Mouse (Mus musculus): ENCODE results near the gene Golim4. TPM values are rescaled to one million over a fixed set of nuclear protein-coding genes. Genes with fewer than 3 reads are reported as not detected.
"Not testable (repeated sequence)": the region's sequence is repeated elsewhere in the genome, so short reads cannot be mapped to it uniquely, and the experiment has no call there.

Golim4 gene
- 10 to 100 TPM; 28.3 to 28.4 TPM for total RNA-seq (2021)
- long read RNA-seq, full-length matches to known transcripts = 11 of 13 reads
- long read RNA-seq, partial matches to known transcripts = 0 of 13 reads
- long read RNA-seq, other reads (novel, unspliced or antisense) = 2 of 13 reads

GRCm38 (mm10) chr3:75956551-75957302 is at the start of gene Golim4:
Gene Golim4, minus strand, starts transcription at chr3:75956949.
- peak; percentile 90 to 95 for DNase-seq (ENCODE audit: low spot score in 2 of 2)

DNA sequence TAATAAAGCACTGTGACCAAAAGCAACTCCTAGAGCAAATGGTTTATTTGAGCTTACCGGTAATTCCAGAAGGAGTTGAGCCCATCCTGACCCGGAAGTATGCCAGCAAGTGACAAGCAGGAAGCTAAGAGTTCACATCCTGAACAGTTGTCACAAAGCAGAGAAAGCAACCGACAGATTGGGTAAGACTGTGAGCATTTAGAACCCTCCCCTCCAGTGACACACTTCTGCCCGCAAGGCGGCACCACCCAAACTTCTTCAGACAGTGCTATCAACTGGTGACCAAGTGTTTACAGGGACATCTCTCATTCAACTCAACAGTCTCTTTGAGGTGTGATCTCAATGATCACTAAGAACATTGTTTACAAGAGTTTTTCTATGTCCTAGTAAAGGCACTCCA is 48.9 kb upstream of the Golim4 start:
- no peak for DNase-seq (ENCODE audit: low spot score in 2 of 2)

DNA sequence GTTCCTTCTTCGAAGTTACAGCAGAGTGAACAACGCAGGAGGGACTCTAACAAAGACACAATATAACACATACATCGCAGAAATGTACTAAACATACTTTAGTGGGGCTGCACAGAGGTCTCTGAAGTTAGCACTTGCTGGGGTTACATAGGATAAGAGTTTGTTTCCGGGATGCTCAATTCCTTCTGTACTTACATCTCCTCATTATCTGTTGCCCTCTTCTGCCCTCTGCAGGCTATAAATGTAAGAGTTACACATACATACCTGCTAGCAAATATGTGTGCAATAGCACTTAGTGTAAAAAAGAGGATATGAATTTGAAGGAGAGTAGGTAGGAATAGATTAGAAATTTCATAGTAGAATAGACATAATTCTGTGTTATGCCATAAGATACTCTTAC is 44.4 kb upstream of the Golim4 start:
- DNase-seq (ENCODE audit: low spot score in 2 of 2) = peak; percentile 19 to 43

GRCm38 (mm10) chr3:76000481-76000880 is 43.7 kb upstream of the Golim4 start:
- DNase-seq (ENCODE audit: low spot score in 2 of 2) = no peak

- DNase-seq (ENCODE audit: low spot score in 2 of 2) = not testable (repeated sequence)
Measured at GRCm38 (mm10) chr3:75981031-75981750, 24.4 kb upstream of the Golim4 start.

DNA sequence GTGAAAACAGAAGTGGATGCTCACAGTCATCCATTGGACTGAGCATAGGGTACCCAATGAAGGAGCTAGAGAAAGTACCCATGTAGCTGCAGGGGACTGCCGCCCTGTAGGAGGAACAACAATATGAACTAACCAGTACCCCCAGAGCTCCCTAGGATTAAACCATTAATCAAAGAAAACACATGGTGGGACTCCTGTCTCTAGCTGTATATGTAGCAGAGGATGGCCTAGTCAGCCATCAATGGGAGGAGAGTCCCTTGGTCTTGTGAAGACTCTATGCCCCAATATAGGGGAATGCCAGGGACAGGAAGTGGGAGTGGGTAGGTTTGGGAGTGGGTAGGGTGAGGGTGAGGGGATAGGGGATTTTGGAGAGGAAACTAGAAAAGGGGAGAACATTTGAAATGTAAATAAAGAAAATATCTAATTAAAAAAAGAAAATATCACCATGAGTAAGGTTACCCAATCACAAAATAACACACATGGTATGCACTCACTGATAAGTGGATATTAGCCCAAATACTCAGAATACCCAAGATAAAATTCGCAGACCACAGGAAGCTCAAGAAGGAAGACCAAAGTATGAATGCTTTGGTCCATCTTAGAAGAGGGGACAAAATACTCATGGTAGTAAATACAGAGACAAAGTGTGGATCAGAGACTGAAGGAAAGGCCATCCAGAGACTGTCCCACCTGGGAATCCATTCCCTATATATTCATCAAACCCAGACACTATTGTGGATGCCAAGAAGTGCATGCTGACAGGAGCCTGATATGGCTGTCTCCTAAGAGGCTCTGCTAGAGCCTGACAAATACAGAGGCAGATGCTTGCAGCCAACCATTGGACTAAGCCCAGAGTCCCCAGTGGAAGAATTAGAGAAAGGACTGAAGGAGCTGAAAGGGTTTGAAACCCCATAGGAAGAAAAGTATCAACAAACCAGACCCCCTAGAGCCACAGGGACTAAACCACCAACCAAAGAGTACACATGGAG is 6.3 kb upstream of the Golim4 start:
- DNase-seq (ENCODE audit: low spot score in 2 of 2) = not testable (repeated sequence)

GRCm38 (mm10) chr3:75955661-75956491 is 873 bp downstream of the Golim4 start:
- DNase-seq (ENCODE audit: low spot score in 2 of 2) = peak; percentile 14 to 19

- DNase-seq (ENCODE audit: low spot score in 2 of 2) = no peak
Measured at GRCm38 (mm10) chr3:75954185-75954584, 2.6 kb downstream of the Golim4 start.

DNA sequence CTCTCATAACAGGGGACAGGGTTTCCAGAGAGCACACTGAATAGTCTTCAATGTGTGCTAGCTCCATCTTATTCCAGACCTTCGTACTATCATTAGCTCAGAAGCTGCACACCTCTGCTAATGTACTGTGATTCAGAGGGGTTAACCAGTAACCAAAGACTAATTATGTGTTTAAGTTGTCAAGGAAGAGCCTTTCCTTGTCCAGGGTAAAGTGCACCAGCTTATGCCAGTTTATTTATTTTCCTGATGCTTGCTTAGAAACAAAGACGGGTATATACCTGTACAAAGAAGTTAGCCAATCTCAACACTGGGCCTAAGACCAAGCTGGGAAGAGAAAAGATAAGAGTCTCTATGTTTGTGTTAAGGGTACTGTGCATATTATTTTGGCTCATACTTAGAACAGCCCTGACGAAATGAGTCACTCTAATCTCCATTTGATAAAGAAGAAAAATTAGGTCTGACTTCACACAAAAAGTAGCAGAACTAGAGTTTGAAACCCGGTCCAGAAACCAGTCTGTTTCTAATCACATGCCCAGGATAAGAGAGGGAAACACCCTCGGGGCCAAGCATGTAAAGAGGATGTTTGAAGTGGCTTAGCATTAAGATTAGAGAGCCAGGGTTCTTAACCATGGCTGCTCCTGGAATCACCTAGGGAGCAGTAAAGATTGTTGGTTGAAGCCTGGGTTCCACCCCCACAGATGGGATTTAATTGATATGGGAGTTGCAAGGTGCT is 4.3 kb downstream of the Golim4 start:
- no peak for DNase-seq (ENCODE audit: low spot score in 2 of 2)

DNA sequence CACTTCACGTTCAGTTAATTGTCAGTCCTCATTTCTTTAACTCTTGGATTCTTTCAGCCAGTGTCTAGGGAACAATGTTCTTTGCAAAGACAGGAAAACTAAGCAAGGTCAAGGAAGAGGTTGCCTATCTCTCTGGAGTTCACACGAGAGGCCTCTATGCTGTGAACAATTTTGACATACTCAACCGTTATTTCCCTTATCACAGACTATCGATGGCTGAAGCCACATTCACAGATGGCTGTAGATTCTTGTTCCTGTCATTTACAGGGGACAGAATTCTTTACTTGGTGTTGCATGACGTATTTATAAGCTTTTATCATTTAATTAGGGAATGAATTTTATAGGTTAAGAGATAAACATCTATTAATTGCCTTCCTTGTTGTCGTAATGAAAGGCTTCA is 5.9 kb downstream of the Golim4 start:
- no peak for DNase-seq (ENCODE audit: low spot score in 2 of 2)

DNA sequence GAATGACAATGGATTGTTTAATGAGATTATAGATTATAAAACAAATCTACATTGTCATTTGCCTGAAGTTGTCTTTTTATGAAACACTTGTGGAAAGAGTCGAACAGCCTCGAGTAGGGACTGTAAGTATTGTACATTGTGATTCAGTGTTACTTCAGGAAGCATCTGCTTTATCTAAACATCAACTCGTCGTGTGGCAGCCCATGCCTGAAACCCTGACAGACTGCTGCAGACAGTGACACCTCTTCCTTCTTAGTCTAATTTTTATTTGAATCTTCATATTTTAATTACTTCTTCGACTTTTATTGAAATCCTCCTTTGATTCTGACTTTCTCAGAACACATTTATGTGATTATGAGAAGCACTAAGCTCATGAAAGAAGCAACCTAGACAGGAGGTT is 7.4 kb downstream of the Golim4 start:
- DNase-seq (ENCODE audit: low spot score in 2 of 2) = no peak

- DNase-seq (ENCODE audit: low spot score in 2 of 2) = no peak
Measured at GRCm38 (mm10) chr3:75948541-75949095, 8.1 kb downstream of the Golim4 start.

GRCm38 (mm10) chr3:75948003-75948402 is 8.7 kb downstream of the Golim4 start:
- no peak for DNase-seq (ENCODE audit: low spot score in 2 of 2)

DNA sequence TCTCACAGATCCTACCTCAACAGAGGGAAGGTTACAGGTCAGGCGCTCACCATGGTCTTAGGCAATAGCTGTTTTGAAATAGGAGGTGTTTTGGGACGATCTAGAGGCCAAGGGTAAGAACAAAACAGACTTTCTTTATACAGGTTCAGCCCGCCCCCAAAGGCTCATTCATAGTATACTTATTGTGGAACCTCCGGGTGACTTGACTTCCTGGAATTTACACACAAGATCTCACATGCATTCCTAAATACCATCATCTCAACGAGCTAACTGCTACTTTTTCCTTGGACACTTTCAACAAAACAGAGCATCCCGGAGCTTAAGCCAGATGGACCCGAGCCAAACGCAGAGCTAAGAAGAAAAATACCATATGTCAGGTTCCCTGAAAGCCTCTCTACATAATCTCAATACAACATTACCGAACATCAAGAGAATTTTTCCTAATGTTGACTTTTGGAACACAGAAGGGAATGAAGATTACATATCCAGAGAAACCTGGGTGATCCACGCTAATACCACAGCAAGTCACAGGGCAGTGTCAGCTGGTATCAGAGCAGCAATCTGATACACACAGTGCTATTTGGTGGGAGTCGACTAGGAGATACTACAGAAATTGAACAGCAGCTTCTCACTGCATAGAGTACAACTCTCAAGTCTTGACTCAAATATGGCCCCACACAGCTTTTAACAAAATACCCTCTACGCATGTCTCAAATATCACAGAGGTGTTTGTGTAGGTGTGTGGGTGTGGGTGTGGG is 14.3 kb downstream of the Golim4 start:
- DNase-seq (ENCODE audit: low spot score in 2 of 2) = no peak

GRCm38 (mm10) chr3:75941864-75942263 is 14.9 kb downstream of the Golim4 start:
- DNase-seq (ENCODE audit: low spot score in 2 of 2) = no peak

DNA sequence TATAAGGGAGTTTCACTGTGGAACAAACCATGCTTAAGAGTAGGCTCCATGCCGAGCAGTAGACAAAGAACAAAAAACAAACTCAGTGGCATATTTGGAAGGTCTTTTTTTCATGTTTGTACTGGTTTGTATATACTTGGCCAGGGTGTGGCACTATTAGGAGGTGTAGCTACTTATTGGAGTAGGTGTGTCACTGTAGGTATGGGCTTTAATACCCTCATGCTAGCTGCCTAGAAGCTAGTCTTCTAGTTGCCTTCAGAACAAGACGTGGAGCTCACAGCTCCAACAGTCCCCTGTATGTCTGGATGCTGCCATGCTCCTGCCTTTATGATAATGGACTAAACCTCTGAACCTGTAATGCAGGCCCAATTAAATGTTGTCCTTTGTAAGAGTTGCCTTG is 20.6 kb downstream of the Golim4 start:
- DNase-seq (ENCODE audit: low spot score in 2 of 2) = no peak

DNA sequence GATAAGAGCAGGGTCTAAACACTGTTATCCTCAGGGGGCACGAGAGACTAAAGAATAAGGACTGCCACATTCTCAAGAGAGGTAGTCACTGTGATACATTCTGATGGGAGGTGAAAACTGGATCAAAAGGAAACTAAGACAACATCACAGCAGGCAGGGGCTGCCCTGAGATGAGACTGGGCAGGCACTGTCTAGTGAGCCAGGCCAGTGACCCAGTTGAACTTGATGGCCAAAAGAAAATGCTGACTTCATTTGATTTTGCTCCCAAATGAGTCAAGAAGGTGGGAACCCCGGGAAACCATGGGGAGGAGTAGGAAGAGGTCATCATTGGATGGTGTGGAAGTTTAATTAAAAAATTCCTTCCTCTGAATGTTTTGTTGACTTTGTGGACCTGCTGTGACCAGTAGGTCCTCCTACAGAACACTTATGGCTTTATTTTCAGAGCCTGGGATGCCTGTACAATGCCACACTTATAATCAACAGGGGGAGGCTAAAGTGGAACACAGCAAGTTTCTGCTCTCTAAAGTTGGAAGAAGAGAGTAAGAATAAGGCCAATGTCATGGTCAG is 26.0 kb downstream of the Golim4 start:
- DNase-seq (ENCODE audit: low spot score in 2 of 2) = no peak

GRCm38 (mm10) chr3:75929926-75930548 is 26.7 kb downstream of the Golim4 start:
- DNase-seq (ENCODE audit: low spot score in 2 of 2) = no peak

Measured in layer of hippocampus, postnatal 10 days (tissue).